Mouse (Mus musculus) NIH3T3 (cell line): Measurements from ENCODE around the gene Ccdc47.
A peak's percentile ranks its signal among the peaks of the same experiment; 100 is the strongest.
"Not testable (repeated sequence)": the region's sequence is repeated elsewhere in the genome, so short reads cannot be mapped to it uniquely, and the experiment has no call there.

Experiments used
- DNase-seq: peaks from one replicate; pipeline ENCODE4 v3.0.0-alpha.2; 2012; ENCODE audit warnings: low read depth

Ccdc47 gene

DNA sequence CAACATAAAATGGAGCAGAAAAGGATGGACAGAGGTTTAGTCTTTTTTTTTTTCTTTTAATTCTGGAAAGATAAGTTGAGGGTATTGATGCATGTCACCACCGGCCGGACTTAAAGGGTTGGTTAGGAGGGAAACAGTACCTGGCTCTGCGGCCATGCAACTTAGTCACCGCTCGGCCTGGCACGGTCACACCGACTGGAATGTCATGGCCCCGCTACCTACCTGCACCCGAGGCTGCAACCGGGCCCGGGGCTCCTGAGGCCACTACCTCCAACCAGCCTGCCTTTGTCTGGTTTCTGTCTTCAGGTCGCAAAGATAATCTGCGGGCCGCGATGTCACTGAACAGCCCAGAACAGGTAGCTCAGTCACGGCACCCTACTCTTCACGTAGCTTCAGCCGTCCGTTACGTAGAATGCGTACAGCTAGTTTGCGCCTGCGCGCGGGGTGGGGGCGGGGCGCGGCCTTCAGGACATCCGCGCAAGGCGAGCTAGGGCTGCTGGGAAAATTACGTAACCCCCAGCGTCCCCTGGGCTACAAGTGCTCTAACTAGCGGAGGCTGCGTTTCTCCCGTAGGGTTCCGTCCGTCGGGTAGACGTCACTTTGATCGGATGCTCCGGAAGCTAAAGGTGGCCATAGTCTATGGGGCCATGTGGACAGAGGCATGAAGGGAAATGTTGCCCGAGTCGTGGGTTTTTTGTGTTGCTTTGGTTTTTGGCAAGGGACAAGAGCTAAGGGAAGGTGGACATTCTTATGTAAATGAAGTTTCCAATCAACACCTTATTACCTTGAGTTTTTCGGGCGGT lies at the start of gene Ccdc47:
Ccdc47 (minus strand) TSS at position 418 of the 803 bp plus-strand sequence.
- peak; percentile 99 for DNase-seq

DNA sequence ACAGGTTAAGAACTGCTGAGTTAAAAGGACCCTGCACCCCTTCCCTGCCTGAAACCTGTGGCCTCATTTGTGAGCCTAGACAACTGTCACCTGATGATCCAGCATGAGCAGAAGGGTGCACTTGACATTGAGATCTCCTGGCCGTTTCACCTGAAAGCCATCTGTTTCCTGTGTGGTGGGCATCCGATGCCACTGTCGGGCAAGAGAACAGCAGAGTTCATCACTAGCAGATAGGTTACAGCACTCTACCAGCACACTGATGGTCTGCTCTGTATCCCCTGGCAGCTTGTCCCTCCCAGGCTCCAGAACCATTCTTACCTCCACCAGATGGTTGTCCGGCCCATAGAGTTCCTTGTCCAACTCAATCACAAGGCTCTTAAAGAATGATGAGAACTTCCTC lies 49.4 kb upstream of the Ccdc47 start:
- DNase-seq = no peak

DNA sequence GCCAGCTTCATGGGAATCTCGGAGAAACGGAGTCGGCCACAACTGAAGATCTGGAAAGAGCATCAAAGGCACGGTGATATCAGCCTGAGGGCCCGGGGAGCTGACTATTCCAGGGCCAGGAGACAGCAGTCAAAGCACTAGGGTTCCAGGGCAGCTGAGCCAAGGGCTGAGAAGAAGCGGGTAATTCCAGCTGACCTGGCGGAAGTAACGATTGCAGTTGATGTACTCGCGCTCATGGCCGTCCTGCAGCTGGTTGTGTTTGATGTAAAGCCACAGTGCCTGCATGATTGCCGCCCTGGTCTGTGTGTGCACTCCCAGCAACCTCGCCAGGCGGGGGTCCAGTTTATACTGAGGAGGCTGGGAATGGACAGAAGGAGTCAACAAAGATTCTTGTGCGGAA lies 48.8 kb upstream of the Ccdc47 start:
- DNase-seq = no peak

DNA sequence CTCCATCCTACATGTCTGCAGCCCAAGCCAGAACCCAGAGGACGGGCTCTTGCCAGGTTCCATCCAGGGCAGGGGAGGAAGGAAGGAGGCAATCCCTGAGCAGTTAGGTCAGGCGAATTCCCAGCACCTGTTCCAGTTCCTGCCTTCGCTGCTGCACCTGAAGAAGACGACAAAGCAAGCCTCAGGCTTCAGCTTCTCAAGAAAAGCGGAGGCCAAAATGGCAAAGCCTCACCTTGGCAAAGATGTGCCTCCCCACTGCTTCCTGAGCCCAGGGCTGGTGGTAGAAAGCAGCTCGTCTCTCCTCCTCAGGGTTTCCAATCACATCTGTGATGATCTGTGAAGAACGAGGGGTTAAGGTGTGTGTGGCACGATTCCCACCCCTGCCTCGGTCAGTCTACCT lies 47.8 kb upstream of the Ccdc47 start:
- no peak for DNase-seq

DNA sequence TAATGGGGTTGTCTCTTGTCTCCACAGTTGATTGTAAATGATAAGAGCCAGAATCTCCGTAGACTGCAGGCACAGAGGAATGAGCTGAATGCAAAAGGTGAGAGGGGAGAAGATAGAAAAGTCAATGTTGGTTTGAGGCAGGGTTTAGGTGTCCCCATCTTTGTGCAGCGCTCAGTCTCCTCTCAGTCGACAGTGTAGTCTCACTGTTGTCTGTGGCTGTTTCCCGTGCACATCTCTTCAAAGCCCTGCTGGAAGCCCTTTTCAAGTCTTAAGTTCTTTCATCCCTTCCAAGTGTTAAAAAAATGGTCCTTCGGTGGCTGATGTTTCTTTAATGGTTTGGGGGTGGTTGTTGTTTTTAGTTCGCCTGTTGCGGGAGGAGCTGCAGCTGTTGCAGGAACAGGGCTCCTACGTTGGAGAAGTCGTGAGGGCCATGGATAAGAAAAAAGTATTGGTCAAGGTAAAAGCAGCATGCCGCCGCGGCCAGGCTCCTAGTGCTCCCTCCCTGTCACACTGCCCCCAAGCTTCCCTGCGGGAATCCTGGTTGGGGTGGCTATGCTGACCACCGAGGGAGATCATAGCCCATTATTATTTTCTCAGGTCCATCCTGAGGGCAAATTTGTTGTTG lies 44.8 kb upstream of the Ccdc47 start:
- no peak for DNase-seq

- DNase-seq = no peak
Observed at GRCm38 (mm10) chr11:106256775-106257174, 40.6 kb upstream of the Ccdc47 start.

DNA sequence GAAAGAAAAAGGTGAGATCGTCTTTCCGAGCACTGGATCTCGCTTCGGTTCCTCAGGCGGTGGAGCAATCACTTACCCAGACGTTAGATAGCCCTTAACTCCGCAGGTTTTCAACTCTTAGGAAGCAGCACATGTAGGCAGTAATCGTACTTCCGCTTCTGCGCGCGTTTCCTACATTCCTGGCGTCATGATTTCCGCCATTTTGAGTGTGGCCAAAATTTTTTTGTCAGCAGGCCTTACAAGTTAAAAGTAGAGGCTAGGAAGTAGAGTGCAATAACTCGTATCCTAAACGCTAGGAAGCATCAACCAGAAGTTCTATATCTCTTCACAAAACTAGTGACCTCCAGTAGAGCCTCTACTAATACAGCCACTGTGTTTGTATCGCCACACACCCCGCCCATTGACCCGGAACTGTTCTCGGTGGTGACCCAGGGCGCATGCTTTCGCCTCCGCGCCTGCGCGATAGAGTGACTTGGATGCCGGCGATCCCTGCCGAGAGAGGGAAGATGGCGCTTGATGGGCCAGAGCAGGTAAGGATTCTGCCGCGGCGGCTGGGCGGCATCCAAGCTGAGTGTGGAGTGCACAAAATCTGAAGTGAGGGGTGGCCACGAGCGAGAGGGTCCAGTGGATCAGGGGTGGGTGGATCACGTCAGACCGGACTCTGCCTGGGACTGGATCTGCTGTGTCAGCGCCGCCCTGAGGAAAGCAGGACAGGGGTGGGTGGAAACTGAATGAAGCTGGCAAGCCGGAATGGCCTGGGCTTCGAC lies 39.7 kb upstream of the Ccdc47 start, which contains the start of the genes Ftsj3 and Psmc5:
Ftsj3 (minus strand) TSS at position 395 of the 767 bp plus-strand sequence.
Psmc5 (plus strand) TSS at position 470 of the 767 bp plus-strand sequence.
- peak; percentile 98 for DNase-seq

DNA sequence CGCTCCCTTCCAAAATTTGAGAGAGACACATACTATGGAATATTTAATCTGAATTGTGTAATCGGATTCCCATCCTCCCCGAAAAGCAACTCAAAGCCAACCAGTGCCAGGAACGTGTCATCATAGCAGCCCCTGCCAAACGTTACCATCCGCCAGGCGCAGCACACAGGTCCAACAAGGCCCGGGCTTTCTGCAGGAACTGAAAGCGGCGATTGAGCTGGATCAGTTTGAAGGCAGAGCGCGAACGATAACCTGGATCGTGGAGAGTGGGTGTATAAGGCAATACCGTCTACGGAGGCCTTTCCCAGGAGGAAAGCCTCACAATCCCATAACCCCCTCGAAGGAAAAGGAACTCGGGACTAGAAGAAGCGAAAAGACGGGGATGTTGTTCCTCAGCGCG lies 39.0 kb upstream of the Ccdc47 start:
- peak; percentile 74 for DNase-seq

- no peak for DNase-seq
Observed at GRCm38 (mm10) chr11:106254767-106255166, 38.6 kb upstream of the Ccdc47 start.

- no peak for DNase-seq
Observed at GRCm38 (mm10) chr11:106249326-106249725, 33.2 kb upstream of the Ccdc47 start.

DNA sequence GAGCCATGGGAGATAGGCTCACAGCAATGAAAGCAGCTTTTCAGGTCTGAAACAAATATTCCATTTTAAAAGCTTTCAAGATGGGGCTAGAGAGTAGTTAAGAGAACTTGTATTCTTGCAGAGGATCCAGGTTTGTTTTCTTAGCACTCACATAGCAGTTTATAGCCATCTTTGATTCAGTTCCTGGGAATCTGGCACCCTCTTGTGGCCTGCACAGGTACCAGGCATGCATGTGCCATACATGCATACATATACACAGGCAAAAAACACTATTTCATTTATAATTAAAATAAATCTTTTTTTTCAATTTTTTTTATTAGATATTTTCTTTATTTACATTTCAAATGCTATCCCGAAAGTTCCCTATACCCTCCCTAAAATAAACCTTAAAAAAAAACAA lies 30.7 kb upstream of the Ccdc47 start:
- DNase-seq = peak; percentile 54

DNA sequence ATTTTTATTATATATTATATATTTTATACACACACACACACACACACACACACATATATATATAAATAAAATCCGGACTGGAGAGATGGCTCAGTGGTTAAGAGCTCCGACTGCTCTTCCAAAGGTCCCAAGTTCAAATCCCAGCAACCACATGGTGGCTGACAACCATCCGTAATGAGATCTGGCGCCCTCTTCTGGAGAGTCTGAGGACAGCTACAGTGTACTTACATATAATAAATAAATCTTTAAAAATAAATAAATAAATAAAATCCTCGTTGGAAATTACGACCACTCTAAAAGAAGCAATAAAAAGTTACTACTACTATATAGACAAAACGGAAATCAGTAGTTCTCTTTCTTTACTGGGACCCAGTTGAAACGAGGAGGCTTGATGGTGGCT lies 17.8 kb upstream of the Ccdc47 start:
- DNase-seq = not testable (repeated sequence)

GRCm38 (mm10) chr11:106220603-106221002 lies 4.5 kb upstream of the Ccdc47 start:
- no peak for DNase-seq

DNA sequence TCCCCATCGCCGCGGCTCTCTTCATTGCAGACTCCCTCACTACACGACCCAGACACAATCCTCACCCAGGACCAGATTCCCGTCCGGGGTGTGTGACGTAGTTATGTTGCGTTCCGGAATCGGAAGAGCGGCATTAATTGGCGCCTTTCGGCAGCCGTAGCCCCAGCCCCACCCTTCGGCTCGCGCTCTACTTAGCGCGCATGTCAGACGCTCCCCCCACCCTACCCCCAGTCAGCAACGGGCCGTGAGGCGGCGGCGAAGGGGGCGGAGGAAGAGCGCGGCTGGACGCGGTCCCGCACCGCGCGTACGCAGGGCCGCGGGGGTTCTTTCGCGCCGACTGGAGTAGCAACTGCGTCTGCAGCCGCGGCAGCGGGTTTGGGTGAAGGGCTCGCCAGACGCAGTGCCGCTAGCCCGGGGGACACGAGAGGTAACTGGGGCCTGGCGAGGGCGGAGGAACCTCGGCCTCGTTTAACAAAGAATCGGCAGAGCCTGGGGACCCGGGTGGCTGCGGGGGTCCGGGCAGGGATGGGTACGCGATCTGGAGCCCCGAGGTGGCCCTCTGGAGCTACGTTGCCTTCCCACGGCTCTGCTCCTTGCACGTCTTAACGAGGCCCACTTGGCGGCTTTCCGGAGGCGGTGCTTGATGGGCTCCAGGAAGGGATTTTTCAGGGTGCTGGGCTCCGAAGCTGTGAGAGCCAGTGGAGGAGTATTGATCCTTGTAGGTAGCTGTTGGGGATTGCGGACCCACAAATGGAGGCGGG lies 766 bp upstream of the Ccdc47 start, which contains the start of gene Ddx42:
Ddx42 (plus strand) TSS at position 197 of the 761 bp plus-strand sequence.
- peak; percentile 97 for DNase-seq

DNA sequence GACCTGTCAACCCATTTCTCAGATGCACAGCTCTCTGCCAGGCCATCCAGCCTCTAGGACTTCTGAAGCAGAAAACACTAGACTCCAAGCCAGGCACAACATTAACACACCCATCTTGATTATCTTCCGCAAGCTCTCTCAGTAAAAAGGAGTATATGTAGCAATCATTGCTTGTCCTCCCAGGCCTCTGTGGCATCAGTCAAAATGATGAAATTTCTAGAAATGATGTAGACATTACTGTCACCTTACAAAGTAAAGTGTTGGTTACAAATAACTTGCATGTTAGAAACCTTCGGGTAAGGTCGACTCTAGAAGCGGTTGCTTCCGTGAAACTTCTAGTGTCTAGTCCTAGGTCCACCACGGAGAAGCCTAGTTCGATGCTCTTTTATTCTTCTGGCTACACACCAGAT lies 689 bp downstream of the Ccdc47 start:
- DNase-seq = peak; percentile 32

GRCm38 (mm10) chr11:106214856-106215255 lies 1.3 kb downstream of the Ccdc47 start:
- DNase-seq = no peak

DNA sequence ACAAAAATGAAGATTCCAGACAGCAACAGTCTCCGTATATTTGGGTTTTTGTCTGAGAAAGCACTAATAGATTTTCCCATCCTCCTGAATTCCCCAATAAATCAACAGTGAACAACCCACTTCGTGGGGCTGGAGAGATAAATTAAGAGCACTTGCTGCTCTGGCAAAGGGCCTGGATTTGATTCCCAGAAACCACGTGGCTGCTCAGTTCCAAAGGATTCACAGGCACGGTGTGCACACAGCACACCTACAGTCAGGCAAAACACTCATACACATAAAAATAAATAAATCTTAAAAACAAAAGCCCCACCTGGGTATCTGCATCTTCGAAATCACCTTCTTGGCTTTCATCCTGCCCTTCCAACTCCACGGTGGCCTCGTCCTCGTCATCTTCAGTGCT lies 3.4 kb downstream of the Ccdc47 start:
- no peak for DNase-seq

GRCm38 (mm10) chr11:106202123-106202465 lies 14.1 kb downstream of the Ccdc47 start, which contains the start of gene Strada:
Gene Strada, minus strand, starts transcription at chr11:106202168.
- DNase-seq = no peak

DNA sequence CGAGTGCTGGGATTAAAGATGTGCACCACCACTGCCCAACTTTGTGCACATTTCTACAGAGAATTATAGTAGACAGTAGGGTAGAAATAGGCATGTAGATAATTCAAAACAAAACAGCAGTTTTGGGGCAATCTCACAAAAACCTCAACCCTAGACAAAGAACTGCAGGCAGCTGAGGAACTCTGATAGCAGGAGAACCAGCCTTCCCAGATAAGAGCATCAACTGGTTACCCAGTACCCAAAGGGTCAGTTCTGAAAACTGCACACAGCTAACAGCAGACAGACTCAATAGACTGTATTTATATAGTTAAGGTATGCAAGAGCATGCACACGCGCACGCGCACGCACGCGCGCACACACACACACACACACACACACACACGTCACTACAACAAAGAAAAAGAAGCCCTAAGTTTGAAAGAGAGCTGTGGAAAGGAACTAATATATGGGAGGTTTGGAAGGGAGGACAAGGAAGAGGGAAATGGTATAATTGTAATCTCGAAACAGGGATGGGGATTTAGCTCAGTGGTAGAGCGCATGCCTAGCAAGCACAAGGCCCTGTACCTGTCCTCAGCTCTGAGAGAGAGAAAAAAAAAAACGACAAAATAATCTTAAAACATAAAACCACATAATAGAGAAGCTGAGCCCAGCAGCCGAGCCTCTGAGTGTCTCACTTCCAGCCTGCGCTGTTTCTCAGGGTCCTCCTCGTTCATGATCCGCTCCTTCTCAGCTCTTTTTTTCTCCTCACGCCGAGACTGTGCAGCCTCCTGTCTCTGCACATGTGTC lies 14.6 kb downstream of the Ccdc47 start:
- DNase-seq = no peak

- DNase-seq = no peak
Observed at GRCm38 (mm10) chr11:106200756-106201155, 15.4 kb downstream of the Ccdc47 start.

DNA sequence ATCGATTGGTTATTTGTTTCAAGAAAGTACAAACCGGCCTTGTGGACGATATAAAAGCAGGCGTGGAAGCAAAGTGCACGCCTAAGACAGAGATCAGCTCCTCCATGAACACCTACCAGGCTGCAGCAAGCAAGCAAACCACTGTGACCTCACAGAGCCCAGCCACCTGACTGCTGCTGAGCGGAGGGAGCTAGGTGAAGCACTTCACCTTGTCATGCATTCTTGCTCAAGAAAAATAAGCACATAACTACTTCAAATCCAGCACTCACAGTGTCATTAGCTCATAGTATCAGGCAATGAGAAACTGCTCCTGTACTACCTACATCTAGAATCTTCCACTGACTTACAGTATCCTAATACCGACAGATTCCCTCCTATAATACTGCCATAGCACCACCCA lies 16.1 kb downstream of the Ccdc47 start:
- DNase-seq = not testable (repeated sequence)
